Mouse (Mus musculus) CD4-positive, CD25-positive, alpha-beta regulatory T cell, adult 2 months (primary cell): ENCODE measurements around the gene Vdr.

Experiments
- DNase-seq: peaks from one replicate; pipeline ENCODE4 v3.0.0-alpha.2; 2012; ENCODE audit warnings: low read depth, low spot score

Gene Vdr

DNA sequence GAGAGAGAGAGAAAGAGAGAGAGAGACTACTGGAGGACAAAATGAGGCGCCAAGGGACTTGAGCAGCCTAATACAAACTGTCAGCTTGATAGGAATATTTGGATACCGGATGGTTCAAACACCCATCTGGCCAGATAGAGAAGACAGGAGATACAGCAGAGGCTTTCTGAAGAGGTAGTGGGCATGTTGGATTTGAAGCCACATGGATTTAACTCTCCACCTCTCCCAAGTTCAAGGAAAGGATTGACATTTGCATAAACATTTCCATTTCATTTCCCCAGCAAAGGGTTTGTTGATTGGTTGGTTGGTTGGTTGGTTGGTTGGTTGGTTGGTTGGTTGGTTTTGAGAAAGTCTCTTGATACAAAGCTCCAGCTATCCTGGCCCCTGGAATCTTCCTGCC, 62.6 kb downstream of the Vdr start:
- no peak for DNase-seq

DNA sequence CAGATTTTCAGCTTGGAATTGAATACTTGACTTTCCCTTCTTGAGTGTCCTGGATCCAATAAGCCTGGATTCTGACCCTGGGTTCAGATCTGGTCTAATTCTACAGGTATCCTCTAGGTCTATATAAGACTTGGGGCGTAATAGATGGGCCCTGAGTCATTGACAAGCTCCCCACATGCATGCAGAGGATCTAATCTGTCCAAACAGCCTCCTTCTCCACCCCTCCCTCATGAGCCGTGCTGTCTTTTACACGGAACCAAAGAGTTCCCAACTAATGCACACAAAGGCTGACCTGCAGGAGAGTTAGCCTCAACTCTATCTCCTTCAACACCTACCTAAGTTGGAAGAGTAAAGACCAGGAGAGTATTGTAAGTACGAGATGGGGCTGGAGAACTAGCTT, 63.1 kb downstream of the Vdr start:
- no peak for DNase-seq

DNA sequence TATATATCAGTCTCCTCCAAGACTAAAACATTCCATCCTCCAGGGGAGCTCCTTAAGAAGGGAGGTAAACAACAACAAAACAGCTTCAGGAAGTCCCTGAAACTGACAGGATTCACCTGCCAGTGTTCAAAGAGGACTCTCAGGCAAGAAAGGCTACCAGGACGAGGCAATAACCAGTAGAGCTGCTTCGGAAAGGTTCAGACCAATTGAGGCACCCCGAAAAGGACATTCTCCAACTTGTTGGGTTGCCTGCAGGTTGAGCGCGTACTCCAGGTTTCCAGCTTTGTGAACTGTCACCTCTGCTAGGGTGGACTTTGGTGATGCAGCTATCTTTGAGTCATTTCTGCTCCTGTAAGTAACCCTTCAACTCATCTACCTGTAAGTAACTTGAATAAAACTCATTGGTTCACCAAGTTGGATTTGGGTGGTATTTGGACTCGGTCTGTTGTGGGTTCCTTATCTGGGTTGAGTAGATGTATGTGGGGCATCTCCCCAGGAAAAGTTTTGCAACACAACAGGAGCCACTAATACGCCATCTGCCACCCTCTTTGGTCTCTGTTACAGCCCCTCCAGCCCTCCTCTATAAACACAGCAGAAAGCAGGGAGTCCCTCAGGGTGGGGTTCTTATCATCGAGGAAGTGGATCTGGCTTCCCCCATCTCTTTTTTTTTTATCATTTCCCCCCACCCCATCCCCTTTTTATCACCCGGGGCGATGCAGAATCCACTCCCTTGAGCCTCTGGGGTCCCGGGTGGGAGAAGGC, 64.1 kb downstream of the Vdr start:
- no peak for DNase-seq

DNA sequence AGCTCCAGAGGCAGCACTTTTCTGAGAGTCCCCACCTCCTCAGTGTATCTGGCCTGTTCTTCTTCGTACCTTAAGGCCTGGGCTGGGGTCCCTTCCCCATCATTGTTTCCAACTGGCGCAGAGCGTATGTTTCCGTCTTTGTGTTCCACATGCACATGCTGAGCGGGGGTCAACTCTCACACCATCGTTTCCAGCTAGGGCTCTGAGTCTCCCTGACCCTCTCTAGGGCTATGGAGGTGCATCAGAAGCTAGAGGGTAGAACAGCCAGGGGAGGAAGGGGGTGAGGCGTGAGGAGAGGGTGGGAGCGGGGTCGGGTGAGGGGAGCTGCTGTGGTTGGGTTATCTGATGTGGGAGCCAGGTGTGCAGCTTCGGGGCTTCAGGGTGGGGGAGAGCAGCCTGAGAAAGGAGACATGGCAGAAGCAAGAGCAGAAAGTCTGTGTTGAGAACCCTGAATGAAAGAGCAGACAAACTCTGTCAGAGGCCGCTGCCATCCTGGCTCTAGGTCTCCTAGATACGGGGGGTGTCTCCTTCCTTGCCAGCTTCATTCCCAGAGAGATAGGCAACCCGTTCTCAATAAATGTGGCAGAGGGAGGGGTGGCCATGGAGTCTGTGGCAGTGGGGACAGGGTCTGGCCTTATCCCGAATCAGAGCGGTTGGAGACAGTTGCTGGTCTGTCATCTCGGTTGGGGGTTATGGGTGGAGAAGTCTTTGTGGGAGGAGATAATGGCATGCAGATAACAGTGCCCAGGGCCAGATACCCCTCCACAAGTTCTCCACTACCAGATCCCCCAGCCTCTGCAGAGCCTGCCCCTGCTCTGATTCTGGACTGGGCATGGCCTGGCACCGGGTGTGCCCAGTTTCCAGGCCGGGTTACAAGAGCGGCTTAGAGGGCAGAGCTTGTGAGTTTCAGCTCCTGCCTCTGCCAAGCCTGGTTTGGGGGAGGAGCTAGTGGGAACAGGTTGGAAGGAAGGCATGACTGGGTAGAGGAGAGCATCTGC, 66.1 kb downstream of the Vdr start, which contains the start of gene Hdac7:
TSS of gene Hdac7 (minus strand) at position 466 of the 998 bp plus-strand sequence.
- peak; percentile 42 for DNase-seq

DNA sequence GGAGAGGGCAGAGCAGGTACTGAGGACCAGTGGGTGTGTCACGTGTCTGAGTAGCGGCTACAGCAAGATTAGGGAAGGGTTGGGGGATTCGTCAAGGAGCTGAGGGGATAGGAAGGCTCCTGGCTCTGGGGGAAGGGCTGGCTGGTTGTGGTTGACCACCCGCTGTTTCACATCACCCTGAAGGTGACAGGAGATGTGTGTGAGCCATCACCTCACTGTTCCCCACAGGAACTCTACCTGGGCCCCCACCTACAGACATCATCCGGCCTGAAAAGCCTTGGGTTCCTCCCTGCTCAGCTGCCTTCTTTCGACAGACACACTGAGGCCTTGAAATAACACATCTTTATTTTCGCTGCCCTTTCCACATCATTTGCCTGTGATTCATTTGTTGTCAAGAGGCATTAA, 67.2 kb downstream of the Vdr start:
- peak; percentile 58 for DNase-seq

DNA sequence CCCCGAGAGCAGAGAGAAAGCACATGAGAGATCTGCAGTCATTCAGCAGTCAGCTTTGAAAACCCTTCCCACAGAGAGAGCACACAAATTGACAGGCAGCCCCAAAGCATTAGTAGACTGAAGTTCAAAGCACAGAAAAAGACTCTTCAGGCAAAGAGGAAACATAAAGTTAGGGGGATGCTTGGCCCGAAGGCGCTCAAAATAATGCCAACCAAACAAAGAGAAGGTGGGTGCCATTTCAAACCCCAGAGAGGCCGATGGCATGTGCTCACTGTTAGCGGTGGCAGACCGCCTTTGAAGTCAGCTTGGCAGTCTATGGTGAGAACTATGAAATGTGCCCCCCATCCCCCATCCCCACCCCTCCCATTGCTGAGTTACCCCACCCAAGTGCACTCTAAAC, 68.4 kb downstream of the Vdr start:
- peak; percentile 52 for DNase-seq

DNA sequence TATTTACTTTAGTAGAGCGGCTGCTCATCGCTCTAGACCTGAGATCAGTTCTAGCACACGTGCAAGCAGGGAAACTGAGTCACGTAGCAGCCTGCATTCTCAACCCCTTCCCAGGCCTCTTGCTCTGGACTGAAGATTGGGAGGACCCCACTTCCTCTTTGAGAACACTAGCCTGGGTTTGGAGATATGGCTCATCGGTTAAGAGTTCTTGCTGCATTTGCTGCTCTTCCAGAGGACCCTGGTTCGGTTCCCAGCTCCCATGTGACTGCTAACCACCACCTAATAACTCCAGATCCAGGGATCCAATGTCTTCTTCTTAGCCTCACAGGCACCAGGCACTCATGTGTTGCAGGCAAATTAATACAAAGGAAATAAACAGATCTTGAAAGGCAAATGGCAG, 69.0 kb downstream of the Vdr start:
- no peak for DNase-seq

DNA sequence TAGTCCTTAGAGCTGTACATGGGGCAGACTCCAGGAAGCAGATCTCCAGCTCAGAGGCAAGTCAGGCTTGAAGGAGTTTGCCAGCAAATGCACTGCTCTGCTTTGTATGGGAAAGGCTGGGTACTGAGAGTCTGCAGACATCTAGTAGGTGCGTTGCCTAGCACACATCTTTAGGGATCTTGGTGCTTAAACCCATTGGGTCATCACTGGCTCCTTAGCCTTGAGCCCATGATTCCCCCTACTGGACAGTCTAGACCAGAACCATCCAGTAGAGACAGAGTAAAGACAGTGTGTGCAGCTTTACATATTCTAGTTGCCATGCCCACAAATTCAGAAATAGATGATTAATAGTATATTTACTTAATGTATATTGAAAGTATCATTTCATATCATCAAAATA, 69.6 kb downstream of the Vdr start:
- DNase-seq, result peak; percentile 15

DNA sequence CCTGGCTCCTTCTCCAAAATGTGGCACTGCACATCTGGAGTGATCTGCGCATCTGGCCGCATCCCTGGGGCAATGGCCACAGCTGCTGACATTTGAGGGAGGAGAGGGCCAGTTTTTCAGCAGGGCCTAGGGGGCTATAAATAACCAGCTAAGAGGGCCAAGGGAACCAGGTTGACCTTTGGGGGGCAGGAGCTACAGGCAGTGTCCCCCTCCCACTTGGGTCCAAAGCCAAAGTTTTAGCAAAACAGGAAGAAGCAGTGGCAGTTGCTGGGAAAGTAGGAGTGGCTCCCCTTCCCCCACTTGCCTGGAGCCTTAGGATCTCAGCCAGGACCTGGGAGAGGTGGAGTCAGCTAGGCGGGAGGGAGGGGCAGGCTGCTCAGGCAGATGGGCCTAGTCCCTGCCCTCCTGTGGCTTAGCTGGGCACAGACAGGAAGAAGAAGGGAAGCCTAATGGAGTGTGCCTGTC, 70.4 kb downstream of the Vdr start:
- DNase-seq, result peak; percentile 26

DNA sequence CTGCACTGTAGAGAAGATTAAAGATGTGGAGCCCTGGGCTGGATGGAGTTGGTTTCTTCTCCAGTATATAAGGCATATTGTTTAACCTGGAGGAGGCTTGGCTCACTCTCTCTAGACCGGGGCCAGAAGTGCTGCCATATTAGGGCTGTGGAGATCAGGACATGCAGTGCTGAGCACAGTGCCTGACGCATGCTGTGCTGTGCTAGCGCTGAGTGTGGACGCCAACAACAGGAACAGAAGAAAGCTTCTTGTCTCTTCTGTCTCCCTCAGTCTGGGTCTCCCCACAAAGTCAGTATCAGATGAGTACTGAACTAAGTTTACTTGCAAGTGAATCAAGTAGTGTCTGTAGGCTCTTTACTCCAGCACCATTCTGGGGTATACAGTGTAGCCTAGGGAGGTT, 71.0 kb downstream of the Vdr start:
- DNase-seq, result peak; percentile 48

DNA sequence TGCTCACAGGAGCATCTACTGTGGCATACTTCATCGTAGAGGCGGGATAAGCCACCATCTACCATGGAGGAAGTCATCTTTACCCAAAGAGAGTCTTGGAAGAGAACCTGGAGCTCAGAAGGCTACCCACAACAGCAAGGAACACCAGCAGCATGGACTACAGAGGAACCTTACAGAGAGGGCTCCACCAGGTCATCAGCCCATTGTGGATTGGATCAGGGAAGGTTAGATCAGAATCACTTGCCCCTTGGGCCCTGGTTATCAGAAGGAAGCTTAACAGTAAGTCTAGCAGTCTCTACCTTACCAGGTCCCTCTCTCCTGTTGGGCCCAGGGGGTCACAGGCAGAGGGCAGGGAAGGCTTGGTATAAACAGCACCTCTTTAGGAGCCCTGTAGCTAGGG, 71.4 kb downstream of the Vdr start:
- DNase-seq, result no peak

DNA sequence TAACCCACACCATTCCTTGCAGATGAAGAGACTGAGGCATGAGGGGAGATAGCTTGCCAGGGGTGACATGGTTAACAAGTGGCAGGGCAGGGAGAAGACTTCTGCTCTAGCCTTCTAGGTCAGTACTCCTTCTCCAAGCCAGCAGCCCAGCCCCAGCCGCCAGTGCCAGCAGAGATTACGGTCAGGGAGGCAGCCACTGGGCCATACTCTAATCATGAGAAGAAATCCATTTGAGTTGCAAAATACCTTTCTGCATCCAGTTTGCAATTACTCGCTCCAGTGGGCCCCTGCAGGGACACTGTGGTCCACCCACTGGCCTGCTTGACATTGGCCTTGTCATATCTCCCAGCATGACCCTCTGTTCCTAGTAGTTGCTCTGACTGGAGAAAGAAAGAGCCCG, 72.0 kb downstream of the Vdr start:
- no peak for DNase-seq

DNA sequence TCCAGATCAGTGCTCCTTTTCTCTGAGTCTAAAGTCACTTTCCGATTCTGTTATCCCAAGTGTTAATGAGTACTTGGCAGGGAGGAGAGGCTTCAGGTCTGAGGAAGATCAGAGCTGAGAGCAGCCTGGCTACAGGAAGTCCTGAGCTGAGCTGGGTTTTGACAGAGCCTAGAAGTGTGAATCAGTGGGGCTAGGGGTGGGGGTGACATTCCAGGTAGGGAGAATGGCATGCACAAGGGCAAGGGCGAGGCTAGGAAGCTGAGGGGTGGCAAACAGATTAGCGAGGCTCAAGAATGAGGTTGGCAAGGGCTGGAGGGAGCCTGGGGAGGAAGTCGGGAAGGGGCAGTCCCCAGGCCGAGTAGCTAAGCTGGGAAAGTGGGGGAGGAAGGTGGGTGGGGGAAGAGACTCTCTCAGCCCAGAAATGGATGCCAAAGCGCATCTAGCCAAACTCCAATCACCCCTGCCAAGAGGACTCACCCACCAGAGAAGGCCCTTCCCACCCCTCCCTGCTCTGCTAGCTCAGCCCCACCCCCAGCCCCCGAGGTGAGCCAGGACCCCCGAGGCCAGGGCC, 72.9 kb downstream of the Vdr start:
- peak; percentile 54 for DNase-seq

DNA sequence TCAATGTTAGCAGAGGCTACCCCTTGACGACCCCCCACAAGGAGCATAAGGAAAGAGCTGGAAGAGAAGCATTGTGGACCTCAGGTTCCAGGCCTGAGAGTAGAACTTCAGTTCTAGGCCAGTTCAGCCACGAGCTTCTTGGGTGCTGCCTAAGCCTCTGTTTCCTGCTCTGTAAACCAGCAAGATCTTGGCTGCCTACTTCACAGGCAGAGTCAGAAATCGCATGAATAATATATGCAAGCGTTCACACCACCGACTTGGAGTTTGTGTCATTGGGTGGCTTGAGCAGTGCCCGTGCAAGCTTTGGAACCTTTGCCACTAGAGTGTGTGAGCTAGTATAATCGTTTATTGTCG, 73.6 kb downstream of the Vdr start:
- DNase-seq, result peak; percentile 65

DNA sequence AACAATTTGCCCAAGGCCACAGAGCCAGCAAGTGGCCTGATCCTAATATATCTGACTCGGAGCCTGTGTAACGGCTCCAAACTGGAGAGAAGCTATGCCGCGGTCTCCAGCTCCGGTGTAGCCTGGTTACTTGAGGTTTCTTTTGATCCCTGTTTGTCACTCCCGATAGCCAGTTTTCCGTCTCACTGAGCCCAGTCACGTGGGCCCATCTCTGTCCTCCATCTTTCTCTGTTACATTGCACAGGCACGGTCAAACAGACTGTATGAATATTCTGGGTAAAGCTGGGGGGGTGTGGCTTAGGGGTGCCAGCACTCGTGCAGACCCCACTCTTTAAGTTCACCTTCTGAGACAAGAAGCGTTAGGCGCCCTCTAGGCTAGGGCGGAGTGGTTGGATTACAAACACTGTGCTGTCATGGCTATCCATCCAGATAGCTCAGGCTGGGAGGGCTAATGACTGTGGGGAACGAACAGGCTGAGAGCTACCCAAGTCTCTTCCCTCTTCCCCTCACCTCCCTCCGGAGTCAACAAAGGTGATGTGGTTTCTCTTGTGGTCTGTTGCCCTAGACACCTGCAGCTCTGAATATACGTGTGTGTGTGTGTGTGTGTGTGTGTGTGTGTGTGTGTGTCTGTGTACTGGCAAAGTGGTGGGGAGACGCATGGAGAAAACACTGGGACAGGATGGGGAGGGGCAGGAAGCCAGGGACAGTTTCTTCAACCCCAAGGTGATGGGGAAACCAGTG, 74.1 kb downstream of the Vdr start:
- peak; percentile 75 for DNase-seq

DNA sequence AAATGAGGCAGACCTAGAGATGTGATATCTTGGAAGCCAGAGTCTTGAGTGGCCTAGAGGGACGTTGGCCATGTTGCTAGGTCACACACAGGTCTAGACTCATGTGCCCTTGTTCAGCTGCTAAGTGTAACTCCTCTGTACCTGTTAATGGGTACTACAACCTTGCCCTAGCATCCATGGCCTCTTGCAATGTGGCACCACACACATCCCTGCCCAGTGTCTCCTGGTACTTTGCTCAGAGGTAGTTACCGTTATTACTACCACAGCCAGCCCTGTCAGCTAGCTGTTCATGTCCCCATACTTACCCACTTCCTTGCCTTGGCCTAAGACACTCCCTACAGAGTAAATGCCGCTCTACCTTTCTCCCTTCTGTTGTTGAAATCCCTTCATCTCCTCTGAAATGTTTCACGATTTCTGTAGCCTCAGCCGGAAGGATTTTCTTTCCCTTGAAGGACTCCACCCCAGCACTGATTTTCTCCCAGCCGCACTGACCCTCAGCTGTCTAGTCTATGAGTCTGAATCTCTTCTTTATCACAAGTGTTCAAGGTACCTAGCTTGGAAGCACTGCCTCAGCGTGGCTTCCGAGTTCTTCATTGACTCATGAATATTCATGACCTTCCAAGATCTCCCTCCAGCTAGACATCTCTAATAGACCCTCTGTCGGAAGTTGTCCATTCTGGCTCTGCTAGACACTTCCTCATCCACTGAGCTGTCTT, 77.5 kb downstream of the Vdr start:
- DNase-seq, result no peak

DNA sequence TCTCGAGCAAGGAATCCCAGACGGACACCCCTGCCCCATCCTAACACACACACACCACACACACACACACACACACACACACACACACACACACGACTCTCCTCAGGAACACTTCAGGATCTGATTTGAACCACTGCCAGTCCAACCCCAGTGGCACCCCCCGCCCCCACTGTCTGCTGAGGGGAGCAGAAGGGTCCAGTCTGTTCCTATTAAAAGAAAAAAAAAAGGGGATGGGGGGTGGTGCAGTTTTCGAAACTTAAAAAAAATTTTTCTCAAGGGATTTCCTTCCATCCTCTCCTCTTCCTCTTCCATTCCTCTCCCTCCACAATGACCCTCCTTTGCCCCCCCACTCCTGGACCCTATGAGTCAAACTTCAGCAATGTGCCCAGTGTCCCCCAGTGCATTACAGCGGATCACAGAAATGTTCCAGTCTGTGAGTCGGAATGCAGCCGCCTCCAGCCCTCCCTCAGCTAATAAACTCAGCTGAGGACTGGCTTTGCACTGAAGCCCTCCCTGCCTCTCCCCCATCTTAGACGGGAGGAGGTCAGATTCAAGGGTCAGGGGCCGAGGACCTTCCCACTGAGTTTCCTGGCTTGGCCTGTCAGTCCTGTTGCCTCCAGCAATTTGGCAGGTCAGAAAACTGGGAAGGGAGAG, 78.3 kb downstream of the Vdr start:
- DNase-seq, result no peak

DNA sequence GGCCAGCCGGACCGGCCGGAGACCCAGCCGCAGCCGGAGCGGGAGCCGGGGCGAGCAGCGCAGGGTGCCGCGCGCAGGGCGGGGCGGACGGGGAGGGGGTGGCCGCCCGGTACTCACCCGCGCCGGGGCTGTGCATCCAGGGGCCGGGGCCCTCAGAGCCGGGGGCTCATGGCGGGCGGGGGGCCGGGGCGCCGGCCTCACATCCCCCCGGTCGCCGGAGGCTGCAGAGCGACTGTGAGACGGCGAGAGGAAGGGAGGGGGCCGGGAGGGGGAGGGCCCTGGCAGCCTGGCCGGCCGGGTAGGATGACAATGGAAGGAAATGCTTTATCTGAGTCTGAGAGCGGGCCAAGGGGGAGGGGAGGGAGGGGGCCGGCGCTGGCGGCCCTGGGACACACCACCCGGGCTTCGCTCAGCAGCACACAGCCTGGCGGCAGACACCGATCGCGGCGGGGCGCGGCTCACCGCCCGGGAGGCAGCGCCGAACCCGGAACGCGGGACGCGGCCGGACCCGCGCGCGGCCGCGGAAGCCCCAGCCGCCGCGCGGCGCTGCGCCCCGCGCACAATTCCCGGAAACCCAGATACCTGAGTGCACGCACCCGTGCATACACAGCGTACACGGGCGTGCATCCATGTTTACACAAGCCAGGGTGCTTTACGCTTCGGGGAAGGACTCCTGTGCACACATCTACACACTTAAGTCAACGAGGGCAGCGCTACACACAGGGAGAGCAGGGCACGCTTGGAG, 79.0 kb downstream of the Vdr start:
- peak; percentile 83 for DNase-seq

DNA sequence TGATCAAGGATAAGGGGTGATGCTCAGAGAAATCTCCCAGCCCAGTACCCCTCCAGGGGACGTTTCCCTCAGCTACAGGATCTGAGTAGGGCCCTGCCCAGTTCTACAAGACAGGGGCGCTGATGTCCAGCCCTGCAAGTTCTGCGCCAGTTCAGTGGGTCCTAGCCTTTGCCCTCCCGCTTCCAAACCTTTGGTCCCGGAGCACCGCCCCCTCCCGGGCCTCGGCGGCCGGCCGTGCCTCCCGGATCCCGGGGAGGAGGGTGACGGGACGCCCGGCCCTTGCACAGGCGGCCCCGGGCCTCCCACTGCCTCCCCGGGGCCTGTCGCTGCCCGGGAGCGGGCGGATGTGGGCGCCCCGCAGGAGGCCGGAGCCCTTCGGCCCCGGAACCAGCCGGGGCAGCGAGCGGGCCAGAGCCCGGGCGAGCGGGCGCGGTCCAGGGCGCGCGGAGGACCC, 79.6 kb downstream of the Vdr start:
- peak; percentile 47 for DNase-seq
